Mouse (Mus musculus) CD8-positive naive resting alpha-beta T cell, adult 57 days (primary cell): ENCODE measurements around the gene Rnasek. TPM values are rescaled to one million over a fixed set of nuclear protein-coding genes. Genes with fewer than 3 reads are reported as not detected.

ENCODE experiments used
- total RNA-seq: library from RNA; stranded (reverse); gene quantifications from one replicate; pipeline ENCODE4 v1.2.4, GENCODE M21; 2023

The Rnasek gene
- total RNA-seq = 59.2 TPM

DNA sequence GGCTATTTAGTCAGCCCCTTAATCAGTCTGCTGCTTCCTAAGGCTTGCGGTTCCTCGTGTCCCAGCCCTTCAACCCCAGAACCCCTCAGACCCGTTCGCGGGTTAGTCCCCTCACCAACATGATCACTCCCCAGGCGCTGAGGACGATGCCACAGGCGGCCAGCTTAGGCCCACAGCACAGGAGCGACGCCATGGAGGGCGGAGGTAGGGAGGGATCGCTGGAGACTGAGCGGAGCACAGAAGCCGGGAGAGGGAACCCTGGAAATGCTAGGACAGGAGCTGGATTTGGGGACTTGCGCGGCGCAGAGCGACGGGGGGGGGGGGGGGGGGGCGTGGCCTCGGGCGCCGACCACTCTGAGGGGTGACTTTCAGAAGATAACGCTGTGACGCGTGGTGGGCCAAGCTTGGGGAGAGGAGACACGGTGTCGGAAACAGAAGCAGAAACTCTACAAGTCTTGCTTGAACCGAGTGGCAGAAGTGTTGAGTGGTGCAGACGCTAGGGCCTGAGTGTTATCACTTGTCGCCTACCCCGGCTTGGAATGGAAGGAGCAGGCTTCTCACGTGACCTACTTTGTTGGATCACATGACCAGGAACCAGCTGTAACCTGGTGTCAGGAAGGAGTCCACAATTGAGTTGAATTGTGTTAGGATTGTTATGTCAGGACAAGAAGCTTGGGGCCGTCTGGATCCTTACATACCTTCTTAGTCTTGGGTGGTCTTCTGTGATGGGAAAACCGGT lies at the start of gene Rnasek, which contains the start of gene Gm21988:
Gene Rnasek, minus strand, starts transcription at position 302 of the 739 bp plus-strand sequence.
Gene Gm21988, minus strand, starts transcription at position 290 of the 739 bp plus-strand sequence.

DNA sequence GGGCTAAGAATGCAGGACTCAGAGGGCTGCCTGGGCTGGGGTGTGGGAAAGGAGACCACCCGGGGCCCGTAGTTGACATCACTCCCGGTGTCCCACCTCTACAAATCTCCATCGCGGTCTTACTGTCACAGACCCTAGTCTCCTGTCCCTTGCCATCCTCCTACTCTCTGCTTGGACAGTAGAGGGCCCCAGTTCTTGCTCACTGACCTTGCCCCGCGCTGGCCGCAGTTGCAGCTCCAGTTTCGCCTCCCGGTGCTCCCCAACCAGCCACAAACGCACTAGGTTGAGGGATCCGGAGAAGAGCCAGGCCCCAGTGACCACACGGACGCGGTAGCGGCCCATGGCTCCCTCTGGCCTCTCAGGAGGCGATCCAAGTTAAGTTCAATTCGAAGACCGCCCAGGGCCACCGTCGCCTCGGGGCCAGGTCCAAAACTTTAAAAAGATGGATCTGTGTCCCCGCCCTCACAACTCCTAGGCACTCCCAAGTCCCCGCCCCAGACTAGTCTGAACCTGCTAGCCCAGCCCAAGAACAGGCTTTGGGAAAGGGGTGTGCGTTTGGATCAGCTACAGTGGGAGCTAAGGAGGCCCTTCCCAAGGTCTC lies 15.4 kb upstream of the Rnasek start, which contains the start of gene Alox12:
Gene Alox12, minus strand, starts transcription at position 423 of the 601 bp plus-strand sequence.

DNA sequence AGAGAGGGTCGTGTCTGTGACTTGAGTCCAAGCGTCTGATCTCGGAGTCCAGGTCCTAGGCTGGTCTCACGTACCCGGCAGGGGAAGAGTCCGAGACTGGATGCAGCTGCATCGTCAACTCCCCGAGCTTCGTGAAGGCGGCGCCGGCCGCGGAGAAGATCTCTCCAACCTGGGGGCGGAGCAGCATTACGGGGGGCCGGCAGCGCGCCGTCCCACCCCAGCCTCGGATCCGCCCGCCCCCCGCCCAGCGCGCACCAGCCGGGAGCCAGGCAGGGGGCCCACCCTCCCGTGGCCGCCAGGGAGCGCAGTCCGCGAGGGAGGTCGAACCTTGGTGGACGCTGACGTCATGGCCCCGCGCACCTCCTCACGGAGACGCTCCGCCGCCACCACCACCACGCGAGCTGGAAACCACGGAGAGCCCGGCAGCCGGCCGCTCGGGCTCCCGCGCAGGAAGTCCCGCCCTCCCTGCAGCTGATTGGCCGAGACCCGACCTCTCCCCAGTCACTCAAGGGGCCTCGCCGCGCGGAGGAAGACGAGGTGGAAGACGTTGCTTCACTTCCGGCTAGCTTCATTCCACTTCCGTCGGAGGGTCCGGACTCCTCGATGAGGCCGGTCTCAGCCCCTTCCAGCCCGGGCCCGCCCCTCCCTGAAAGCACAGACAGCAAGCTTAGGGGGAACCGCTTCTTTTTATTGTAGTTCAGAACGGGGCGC lies 2.0 kb downstream of the Rnasek start, which contains the start of gene 0610010K14Rik:
Gene 0610010K14Rik, minus strand, starts transcription at position 458 of the 711 bp plus-strand sequence.

DNA sequence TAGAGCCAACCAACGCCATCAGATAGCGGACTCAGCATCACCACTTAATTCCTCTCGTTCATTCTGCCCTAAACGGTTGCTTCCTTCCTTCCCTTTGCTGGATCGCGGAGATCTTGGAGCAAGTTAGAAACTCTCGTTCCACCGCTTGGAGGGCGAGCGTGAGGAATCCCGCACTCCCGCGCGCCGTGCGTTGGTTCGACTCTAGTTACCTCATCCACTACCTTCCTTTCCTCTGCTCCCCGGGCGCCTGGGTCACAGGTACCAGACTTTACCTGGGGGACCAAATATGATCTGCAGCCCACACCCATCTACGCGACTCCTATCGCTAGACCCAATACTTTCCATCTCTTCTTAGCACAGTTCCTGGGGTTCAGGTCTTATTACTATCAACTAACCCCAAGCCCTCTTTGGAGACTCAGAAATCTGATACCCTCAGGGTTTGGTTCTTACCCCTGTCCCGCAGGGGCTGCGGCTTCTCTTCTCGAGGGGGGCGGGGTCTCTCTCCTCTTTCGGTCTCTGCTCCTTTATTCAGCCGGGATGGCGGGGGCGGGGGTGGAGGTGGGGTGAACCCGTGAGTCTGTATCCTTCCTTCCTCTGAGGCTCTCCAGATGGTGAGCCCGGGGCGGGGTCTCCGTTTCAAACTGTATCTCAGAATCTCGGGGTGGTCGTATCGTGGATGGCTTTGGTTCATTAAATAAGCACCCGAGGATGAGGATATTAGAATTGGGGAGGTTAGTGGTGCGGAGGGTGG lies 10.2 kb downstream of the Rnasek start, which contains the start of gene Bcl6b:
Gene Bcl6b, minus strand, starts transcription at position 539 of the 751 bp plus-strand sequence.

DNA sequence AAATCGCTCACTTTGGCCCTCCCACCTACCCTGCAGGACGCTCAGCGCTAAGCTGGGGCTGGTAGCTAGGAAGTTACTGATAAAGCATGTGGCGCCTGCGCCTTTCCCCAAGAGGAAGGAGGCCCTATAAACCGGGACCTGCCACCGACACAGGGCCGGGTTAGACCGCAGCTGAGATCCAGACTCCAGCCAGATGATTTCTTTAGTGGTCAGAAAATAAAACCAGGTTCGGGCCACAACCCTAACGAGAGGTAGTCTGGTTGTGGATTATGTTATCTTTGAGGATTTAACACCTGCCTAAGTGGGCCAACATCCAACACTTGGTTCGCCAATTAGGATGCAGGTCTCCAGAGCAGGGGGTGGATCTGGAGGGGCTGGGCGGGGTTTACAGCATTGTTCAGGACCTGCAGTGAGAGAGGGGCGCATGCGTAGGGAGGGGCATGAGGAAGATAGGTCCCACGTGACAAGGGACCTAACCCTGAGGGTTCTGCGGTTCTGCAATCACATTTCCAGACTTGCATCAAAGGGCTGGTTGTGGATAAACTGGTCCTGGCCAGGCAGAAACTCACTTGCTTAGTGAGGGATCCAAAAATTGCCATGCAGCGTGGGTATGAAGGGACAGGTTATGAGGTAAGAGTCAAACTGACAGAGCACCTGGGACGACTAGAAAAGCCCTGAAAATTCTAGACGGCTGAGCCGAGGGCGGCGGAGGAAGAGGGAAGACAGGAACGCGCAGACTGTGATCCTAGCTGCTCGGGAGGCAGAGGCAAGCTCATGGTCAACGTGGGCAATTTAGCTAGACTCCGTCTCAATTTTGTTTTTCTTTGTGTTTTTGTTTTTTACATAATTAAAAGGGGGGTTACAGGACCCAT lies 18.7 kb downstream of the Rnasek start, which contains the start of gene Slc16a13:
Gene Slc16a13, minus strand, starts transcription at position 334 of the 872 bp plus-strand sequence.

DNA sequence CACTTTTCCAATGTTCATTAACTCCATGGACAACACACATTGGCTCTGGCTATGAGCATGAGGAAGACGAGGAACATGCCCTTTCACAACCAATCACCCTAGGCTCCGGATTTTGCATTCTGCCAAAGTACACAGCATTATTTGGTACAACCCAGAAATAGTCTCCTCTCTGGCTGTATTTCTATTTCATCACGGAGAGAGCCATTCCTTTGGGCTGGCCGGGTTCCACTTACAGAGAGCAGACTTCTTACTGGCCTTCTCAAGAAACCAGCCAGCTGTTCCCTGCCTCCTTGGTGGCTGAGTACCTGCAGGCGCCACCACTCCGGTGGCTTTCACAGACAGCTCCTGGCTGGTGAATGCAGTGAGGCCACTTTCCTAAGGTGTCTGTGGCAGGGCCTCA lies 27.2 kb downstream of the Rnasek start, which contains the start of gene Slc16a11:
Gene Slc16a11, plus strand, starts transcription at position 330 of the 400 bp plus-strand sequence.

Other genes with a start within 250 kb of the Rnasek start
- 172 TPM for gene Gabarap, start 248.7 kb downstream of the Rnasek start, total RNA-seq
- 55.3 TPM for gene Phf23, start 244.1 kb downstream of the Rnasek start, total RNA-seq
- 47.2 TPM for gene Dvl2, start 239.2 kb downstream of the Rnasek start, total RNA-seq
- gene Acadvl, start 224.4 kb downstream of the Rnasek start, total RNA-seq = 46.3 TPM
- gene Dlg4, start 222.9 kb downstream of the Rnasek start, total RNA-seq = 27.8 TPM
- gene Asgr1, start 185.8 kb downstream of the Rnasek start, total RNA-seq = not detected
- gene Asgr2, start 147.2 kb downstream of the Rnasek start, total RNA-seq = not detected
- gene Mgl2, start 109.5 kb downstream of the Rnasek start, total RNA-seq = not detected
- not detected for gene Clec10a, start 83.6 kb downstream of the Rnasek start, total RNA-seq
- not detected for gene Slc16a11, start 27.1 kb downstream of the Rnasek start, total RNA-seq
- gene Slc16a13, start 18.8 kb downstream of the Rnasek start, total RNA-seq = 2.5 TPM
- gene Bcl6b, start 10.0 kb downstream of the Rnasek start, total RNA-seq = 0.15 TPM
- gene 0610010K14Rik, start 1.9 kb downstream of the Rnasek start, total RNA-seq = 60.8 TPM
- 4.4 TPM for gene Gm21988, start within 50 bp of the Rnasek start, total RNA-seq
- not detected for gene Alox12, start 15.5 kb upstream of the Rnasek start, total RNA-seq
- not detected for gene Alox12e, start 82.8 kb upstream of the Rnasek start, total RNA-seq
- 0.77 TPM for gene Alox15, start 112.2 kb upstream of the Rnasek start, total RNA-seq
- gene Pelp1, start 170.2 kb upstream of the Rnasek start, total RNA-seq = 26.8 TPM
- 289 TPM for gene Arrb2, start 192.8 kb upstream of the Rnasek start, total RNA-seq
- gene Med11, start 212.1 kb upstream of the Rnasek start, total RNA-seq = 27.4 TPM
- 1.8 TPM for gene Zmynd15, start 219.6 kb upstream of the Rnasek start, total RNA-seq
- gene Cxcl16, start 220.1 kb upstream of the Rnasek start, total RNA-seq = 2.5 TPM